Mouse (Mus musculus) 416B (cell line): ENCODE results near the gene Ctnnal1.
A peak's percentile ranks its signal among the peaks of the same experiment; 100 is the strongest.

Source experiments
- DNase-seq: peaks from one replicate; pipeline ENCODE4 v3.0.0; 2011; ENCODE audit warnings: low read depth

Ctnnal1 gene

GRCm38 (mm10) chr4:56801907-56802668 lies 62.9 kb downstream of the Ctnnal1 start, which contains the start of the genes Elp1 and Fam206a:
Gene Elp1 (minus strand): TSS chr4:56802331.
Gene Fam206a (plus strand): TSS chr4:56802345.
- DNase-seq = peak; percentile 87

GRCm38 (mm10) chr4:56791373-56791772 lies 73.6 kb downstream of the Ctnnal1 start:
- peak; percentile 38 for DNase-seq

- no peak for DNase-seq
These were observed 93.9 kb downstream of the Ctnnal1 start for GRCm38 (mm10) chr4:56771065-56771464.

- no peak for DNase-seq
These were observed 96.1 kb downstream of the Ctnnal1 start for GRCm38 (mm10) chr4:56768913-56769312.

- peak; percentile 65 for DNase-seq
These were observed 97.1 kb downstream of the Ctnnal1 start for GRCm38 (mm10) chr4:56767861-56768284.
